Mouse (Mus musculus) heart, embryonic 11.5 days (tissue): ENCODE results near the gene Morn1. TPM values are rescaled to one million over a fixed set of nuclear protein-coding genes. Genes with fewer than 3 reads are reported as not detected.

ENCODE experiments used
- ATAC-seq: fragments of 200-750 bp; cut with Nextera tagmentation; replicated peaks from 2 replicates; pipeline ENCODE4 v1.8.0; 2017; ENCODE audit warnings: moderate library complexity; ENCODE audit not compliant: insufficient number of reproducible peaks, low FRiP score, low TSS enrichment
- H3K27ac ChIP-seq: fragments of 300-500 bp; sonication (generic); 2 replicates; pipeline ENCODE4 v1.5.1; 2014; ENCODE audit warnings: mild to moderate bottlenecking, low read depth, low read length
- H3K27me3 ChIP-seq: fragments of 300-500 bp; sonication (generic); 2 replicates; pipeline ENCODE4 v1.6.1; 2014; ENCODE audit warnings: mild to moderate bottlenecking, low read length, mixed read lengths; ENCODE audit not compliant: control insufficient read depth, insufficient read depth
- H3K36me3 ChIP-seq: fragments of 300-500 bp; sonication (generic); 2 replicates; pipeline ENCODE4 v1.6.1; 2014; ENCODE audit warnings: mild to moderate bottlenecking, low read length, moderate library complexity, mixed read lengths; ENCODE audit not compliant: control insufficient read depth, insufficient read depth
- H3K4me1 ChIP-seq: fragments of 300-500 bp; sonication (generic); 2 replicates; pipeline ENCODE4 v1.6.1; 2014; ENCODE audit warnings: low read length; ENCODE audit not compliant: control insufficient read depth, insufficient read depth
- H3K4me2 ChIP-seq: fragments of 300-500 bp; sonication (generic); 2 replicates; pipeline ENCODE4 v1.6.1; 2014; ENCODE audit warnings: mild to moderate bottlenecking, moderate library complexity
- H3K4me3 ChIP-seq: fragments of 300-500 bp; sonication (generic); 2 replicates; pipeline ENCODE4 v1.5.1; 2014; ENCODE audit warnings: low read depth, low read length
- H3K9ac ChIP-seq: fragments of 300-500 bp; sonication (generic); 2 replicates; pipeline ENCODE4 v1.6.1; 2014; ENCODE audit warnings: mild to moderate bottlenecking, low read depth, low read length, moderate library complexity
- H3K9me3 ChIP-seq: fragments of 300-500 bp; sonication (generic); replicated peaks from 2 replicates; pipeline ENCODE4 v1.6.1; 2016; ENCODE audit warnings: low read length; ENCODE audit not compliant: control insufficient read depth
- whole genome bisulfite sequencing: fragments of 180-500 bp; shearing (Covaris S2); extraction: QIAGEN DNeasy Blood & Tissue Kit; methylation state at CpG from one replicate; pipeline ENCODE4 v1.1.7; 2014; ENCODE audit not compliant: insufficient replicate concordance; 5-methylcytosine and 5-hydroxymethylcytosine counted together
- polyA plus RNA-seq: library from polyadenylated mRNA; unstranded; fragments of >200 nt; fragmentation: Nextera tagmentation; extraction: Ambion mirVana; gene quantifications from 2 replicates; pipeline ENCODE4 v1.2.1, GENCODE M21; 2014

The Morn1 gene
- polyA plus RNA-seq = 2.5 and 2.9 TPM in 2 replicates

DNA sequence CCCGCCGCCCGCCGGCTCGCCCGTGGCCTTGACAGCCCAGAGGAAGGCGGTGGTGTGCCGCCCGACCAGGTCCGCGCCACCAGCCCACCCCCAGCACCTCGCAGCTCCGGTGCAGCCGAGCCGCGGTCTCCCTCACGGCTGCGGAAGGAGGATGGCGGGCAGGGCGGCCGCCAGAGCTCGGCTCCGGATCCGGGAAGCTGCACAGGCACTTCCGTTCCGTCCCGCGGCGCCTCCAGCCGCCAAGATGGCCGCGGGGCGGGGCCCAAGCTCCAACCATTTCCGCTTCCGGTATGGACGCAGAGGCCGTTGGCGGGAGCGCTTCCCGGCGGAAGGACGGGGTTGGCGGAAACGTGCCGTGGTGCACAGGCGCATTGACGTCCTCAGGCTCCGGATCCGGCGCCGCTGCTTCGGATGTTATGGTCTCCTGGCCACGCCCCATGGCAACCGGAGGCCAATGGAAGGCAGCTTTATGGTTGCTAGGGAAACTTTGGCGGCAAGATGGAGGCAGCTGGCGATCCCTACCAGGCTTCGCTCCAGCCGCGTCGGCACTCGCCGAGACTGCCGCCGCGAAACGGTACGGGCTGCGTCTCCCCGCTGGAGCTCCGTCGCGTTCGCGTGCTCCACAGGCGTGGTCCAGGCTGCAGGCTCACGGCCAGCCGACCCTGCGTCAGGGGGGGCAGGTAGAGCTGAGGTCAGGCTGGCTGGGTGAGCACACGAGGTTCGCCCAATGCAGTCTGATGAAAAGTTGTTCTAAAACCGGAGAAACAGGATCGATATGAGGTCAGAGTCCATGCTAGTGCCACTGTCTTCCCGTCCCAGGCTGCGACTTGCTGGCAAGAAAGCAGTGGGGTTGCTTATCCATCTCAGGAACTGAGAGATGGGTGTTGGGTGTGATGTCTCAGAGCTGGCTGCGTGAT is at the start of gene Morn1, which contains the start of gene Rer1:
Morn1 (plus strand) TSS at position 470 of the 917 bp plus-strand sequence.
Rer1 (minus strand) TSS at position 275 of the 917 bp plus-strand sequence.
- Histone ChIP-seq H3K27me3 (no peaks in the 10 kb centered on the region), H3K4me3 (peak within 1 kb of the TSS; percentile 88), H3K9ac (peak within 1 kb of the TSS; percentile 97), H3K27ac (peak within 1 kb of the TSS; percentile 91), H3K36me3 (peaks cover 1% of the 10 kb centered on the region; the same call in 1 of the 2 replicates), H3K9me3 (no peaks in the 10 kb centered on the region), H3K4me1 (peaks cover 23% of the 10 kb centered on the region), H3K4me2 (peak within 1 kb of the TSS; percentile 91)
- ATAC-seq = peak; percentile 95
- WGBS = under 1% methylated on average over 78 of the region's 85 CpGs

- WGBS = 48% methylated on average over 9 of the region's 9 CpGs
- Histone ChIP-seq H3K4me1 (peaks cover 5% of the 10 kb centered on the region; the same call in 1 of the 2 replicates), H3K27me3 (peaks cover 75% of the 10 kb centered on the region), H3K27ac (no peak overlapping the region), H3K4me3 (no peak overlapping the region), H3K36me3 (no peaks in the 10 kb centered on the region), H3K4me2 (no peak overlapping the region), H3K9me3 (no peaks in the 10 kb centered on the region), H3K9ac (no peak overlapping the region)
- no peak for ATAC-seq
These were observed 46.2 kb upstream of the Morn1 start for GRCm38 (mm10) chr4:155040197-155040596.

- no peak for ATAC-seq
- H3K27ac ChIP-seq = no peak overlapping the region
- H3K9me3 ChIP-seq = no peaks in the 10 kb centered on the region
- H3K4me1 ChIP-seq = peaks cover 5% of the 10 kb centered on the region; the same call in 1 of the 2 replicates
- peaks cover 77% of the 10 kb centered on the region for H3K27me3 ChIP-seq
- H3K4me2 ChIP-seq = no peak overlapping the region
- no peaks in the 10 kb centered on the region for H3K36me3 ChIP-seq
- H3K4me3 ChIP-seq = no peak overlapping the region
- WGBS = 73% methylated on average over 6 of the region's 6 CpGs
- H3K9ac ChIP-seq = no peak overlapping the region
These were observed 45.7 kb upstream of the Morn1 start for GRCm38 (mm10) chr4:155040696-155041095.

DNA sequence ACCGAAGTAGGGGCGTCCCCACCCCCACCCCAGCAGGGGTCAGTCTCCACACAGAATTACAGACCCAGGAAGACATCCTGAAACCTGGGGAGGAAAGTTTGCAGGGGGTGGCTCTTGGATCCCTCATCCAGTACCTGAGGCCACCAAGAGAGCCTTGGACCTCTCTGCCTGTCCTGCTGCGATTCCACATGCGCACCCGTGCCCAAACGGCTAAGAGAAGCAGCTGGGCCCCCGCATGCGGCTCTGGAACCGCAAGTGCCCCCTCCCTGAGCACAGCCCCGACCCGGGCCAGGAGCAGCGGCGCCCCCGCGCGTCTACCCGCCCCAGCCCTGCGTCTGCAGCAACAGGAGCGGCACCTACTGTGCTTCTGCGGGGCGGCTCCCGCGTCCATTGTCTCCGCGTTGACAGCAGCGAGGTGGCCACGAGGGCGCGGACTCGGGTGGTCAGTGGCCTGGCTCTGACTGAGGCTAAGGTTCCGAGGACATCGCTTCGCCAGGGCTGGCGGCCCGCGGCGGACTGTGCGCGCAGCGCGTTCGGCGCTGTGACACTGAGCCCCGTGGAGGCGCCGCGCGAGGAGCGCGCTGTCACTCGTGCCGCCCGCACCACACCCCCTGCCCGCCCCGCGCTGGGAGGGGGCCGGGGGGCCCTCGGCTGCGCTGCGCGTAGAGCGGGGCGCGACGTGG is 43.6 kb upstream of the Morn1 start:
- H3K36me3 ChIP-seq = no peaks in the 10 kb centered on the region
- H3K4me2 ChIP-seq = peak overlapping the region; percentile 58
- H3K4me1 ChIP-seq = peaks cover 5% of the 10 kb centered on the region; the same call in 1 of the 2 replicates
- 3% methylated on average over 65 of the region's 65 CpGs for WGBS
- no peaks in the 10 kb centered on the region for H3K9me3 ChIP-seq
- no peak overlapping the region for H3K9ac ChIP-seq
- peak overlapping the region; percentile 32 for H3K4me3 ChIP-seq
- no peak for ATAC-seq
- peaks cover 71% of the 10 kb centered on the region for H3K27me3 ChIP-seq
- H3K27ac ChIP-seq = no peak overlapping the region

DNA sequence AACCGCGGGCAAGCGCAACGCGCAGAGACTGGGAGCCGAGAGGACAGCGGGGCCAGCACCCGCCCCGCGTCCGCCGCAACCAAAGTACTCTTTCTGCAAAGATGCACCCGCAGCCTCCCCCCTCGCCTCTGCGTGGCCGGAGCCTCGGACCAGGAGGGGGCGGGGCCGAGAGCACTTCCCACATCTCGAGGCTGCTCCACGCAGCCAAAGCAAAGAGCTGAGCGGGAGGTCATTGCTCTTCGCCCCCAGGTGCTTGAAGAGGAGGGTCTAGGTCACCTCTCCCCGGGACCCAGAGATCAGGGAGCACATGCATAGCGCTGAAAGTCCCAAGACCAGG is 43.1 kb upstream of the Morn1 start:
- H3K27ac ChIP-seq = no peak overlapping the region
- H3K27me3 ChIP-seq = peaks cover 72% of the 10 kb centered on the region
- H3K36me3 ChIP-seq = no peaks in the 10 kb centered on the region
- H3K4me1 ChIP-seq = peaks cover 5% of the 10 kb centered on the region; the same call in 1 of the 2 replicates
- no peaks in the 10 kb centered on the region for H3K9me3 ChIP-seq
- H3K9ac ChIP-seq = no peak overlapping the region
- 2% methylated on average over 22 of the region's 25 CpGs for WGBS
- H3K4me2 ChIP-seq = peak overlapping the region; percentile 58
- peak overlapping the region; percentile 32 for H3K4me3 ChIP-seq
- no peak for ATAC-seq

DNA sequence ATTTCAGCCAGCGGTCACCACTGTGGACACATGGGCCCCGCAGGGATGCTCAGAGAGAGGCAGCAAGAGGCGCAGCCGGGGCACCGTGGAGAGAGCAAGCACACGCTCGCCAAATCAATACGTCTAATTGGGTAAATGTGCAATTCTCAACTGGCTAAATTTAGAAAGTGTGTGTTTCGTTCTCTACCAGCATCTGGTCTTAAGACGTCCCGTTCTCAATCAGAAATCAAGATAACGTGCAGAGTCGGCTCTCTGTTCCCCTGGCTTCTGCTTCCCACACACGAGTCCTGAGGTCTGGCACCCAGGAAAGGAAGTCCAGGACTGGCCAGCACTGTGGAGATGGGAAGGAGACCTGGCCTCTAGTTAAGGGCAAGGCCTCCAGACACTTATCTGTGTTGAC is 39.7 kb upstream of the Morn1 start:
- 72% methylated on average over 14 of the region's 14 CpGs for WGBS
- no peaks in the 10 kb centered on the region for H3K36me3 ChIP-seq
- no peak for ATAC-seq
- H3K9ac ChIP-seq = no peak overlapping the region
- no peaks in the 10 kb centered on the region for H3K9me3 ChIP-seq
- H3K27me3 ChIP-seq = peaks cover 59% of the 10 kb centered on the region
- peaks cover 5% of the 10 kb centered on the region; the same call in 1 of the 2 replicates for H3K4me1 ChIP-seq
- no peak overlapping the region for H3K4me3 ChIP-seq
- H3K4me2 ChIP-seq = no peak overlapping the region
- H3K27ac ChIP-seq = no peak overlapping the region

DNA sequence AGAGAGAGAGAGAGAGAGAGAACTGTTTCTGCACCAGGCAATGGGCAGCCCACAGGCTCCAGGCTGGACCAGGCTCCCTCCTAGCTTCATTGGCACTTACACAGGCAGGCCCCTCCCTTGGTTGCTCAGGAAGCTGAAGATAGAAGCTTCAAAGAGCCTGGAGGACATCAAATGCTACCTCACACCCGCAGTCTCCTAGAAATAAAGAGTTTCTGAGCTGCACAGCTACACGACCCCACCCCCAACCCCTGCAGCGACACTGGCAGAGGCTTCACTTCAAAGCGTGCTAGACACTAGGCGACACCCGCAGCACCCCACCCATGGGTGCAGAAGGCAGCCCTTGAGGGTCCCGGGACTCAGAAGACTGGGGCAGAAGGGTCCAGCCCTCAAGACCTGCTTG is 36.3 kb upstream of the Morn1 start:
- no peak overlapping the region for H3K4me3 ChIP-seq
- ATAC-seq = no peak
- peaks cover 25% of the 10 kb centered on the region for H3K27me3 ChIP-seq
- no peak overlapping the region for H3K9ac ChIP-seq
- no peaks in the 10 kb centered on the region for H3K4me1 ChIP-seq
- no peaks in the 10 kb centered on the region for H3K9me3 ChIP-seq
- no peak overlapping the region for H3K27ac ChIP-seq
- no peak overlapping the region for H3K4me2 ChIP-seq
- no peaks in the 10 kb centered on the region for H3K36me3 ChIP-seq
- 64% methylated on average over 7 of the region's 7 CpGs for WGBS

DNA sequence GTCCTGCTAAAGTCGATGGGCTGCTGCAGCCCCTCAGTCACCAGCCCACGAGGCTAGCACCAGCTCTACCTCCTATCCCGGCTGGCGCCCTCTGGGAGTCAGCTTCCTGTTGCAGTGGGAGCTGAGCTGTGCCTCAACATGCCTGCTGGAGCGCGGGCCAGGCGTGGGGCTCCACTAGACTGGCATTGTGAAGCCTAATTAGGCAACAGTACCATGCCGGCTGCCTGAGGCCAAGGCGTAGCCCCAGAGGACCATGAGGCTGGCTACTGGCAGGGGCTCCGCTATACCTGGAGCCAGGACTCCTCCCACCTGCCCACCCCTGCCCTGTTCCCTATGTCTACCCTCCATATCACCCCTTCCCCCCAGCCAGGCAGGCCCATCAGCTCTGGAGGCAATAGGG is 29.7 kb upstream of the Morn1 start, which contains the start of gene Plch2:
Plch2 (minus strand) TSS at position 61 of the 400 bp plus-strand sequence.
- ATAC-seq = no peak
- Histone ChIP-seq H3K9ac (no peak within 1 kb of the TSS), H3K4me1 (no peaks in the 10 kb centered on the region), H3K27ac (no peak within 1 kb of the TSS), H3K36me3 (no peaks in the 10 kb centered on the region), H3K27me3 (peaks cover 11% of the 10 kb centered on the region; the same call in 1 of the 2 replicates), H3K4me2 (no peak within 1 kb of the TSS), H3K4me3 (no peak within 1 kb of the TSS), H3K9me3 (no peaks in the 10 kb centered on the region)
- WGBS = 61% methylated on average over 10 of the region's 10 CpGs
